Mouse (Mus musculus): ENCODE data around the gene Cntn5. TPM values are rescaled to one million over a fixed set of nuclear protein-coding genes. Genes with fewer than 3 reads are reported as not detected.

The Cntn5 gene
- polyA plus RNA-seq, 1 experiment from 2014 or later, result not detected

GRCm38 (mm10) chr9:9860631-9861030 is 1043.9 kb downstream of the Cntn5 start:
- no peaks in the 10 kb centered on the region for H3K27me3 ChIP-seq
- no peak overlapping the region for H3K4me2 ChIP-seq
- H3K9ac ChIP-seq, result no peak overlapping the region
- H3K4me1 ChIP-seq (replicated peaks), result no peaks in the 10 kb centered on the region
- H3K9me3 ChIP-seq (replicated peaks), result no peaks in the 10 kb centered on the region
- no peak overlapping the region for H3K4me3 ChIP-seq (replicated peaks)
- ATAC-seq (ENCODE audit: low read depth), result no peak
- no peak for DNase-seq
- H3K27ac ChIP-seq, result no peak overlapping the region
- no peaks in the 10 kb centered on the region for H3K36me3 ChIP-seq
- 55% methylated on average over 3 of the region's 3 CpGs for WGBS (ENCODE audit: insufficient replicate concordance)

DNA sequence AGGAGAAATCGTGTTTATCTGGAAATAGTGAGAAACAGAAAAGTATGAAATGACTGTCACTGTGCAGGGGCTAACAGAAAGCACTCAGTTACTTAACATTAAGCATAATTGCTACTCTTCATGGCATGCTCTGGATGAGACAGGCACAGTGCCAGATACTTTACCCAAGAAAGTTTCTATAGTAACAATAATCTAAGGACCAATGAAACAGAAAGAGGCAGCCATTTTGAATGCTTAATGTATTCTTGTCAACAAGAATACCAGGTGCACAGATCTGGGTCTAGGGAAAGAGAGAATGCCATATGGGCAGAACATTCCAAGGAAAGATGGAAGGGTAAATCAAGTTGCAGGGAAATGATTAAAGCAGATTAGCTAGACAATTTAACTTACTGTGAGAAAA is 1045.3 kb downstream of the Cntn5 start:
- DNase-seq, result no peak
- no peak for ATAC-seq (ENCODE audit: low read depth)
- WGBS (ENCODE audit: insufficient replicate concordance), result 27% methylated on average over 1 of the region's 1 CpGs
- H3K9me3 ChIP-seq (replicated peaks), result no peaks in the 10 kb centered on the region
- H3K4me3 ChIP-seq (replicated peaks), result no peak overlapping the region
- no peaks in the 10 kb centered on the region for H3K36me3 ChIP-seq
- no peaks in the 10 kb centered on the region for H3K4me1 ChIP-seq (replicated peaks)
- no peaks in the 10 kb centered on the region for H3K27me3 ChIP-seq
- no peak overlapping the region for H3K9ac ChIP-seq
- no peak overlapping the region for H3K27ac ChIP-seq
- H3K4me2 ChIP-seq, result no peak overlapping the region

- DNase-seq (no peak), ATAC-seq (ENCODE audit: low read depth) (no peak)
- no peaks in the 10 kb centered on the region for H3K4me1 ChIP-seq (replicated peaks)
- H3K36me3 ChIP-seq, result no peaks in the 10 kb centered on the region
- H3K27me3 ChIP-seq, result no peaks in the 10 kb centered on the region
- no peak overlapping the region for H3K4me2 ChIP-seq
- no peaks in the 10 kb centered on the region for H3K9me3 ChIP-seq (replicated peaks)
- 68% methylated on average over 1 of the region's 1 CpGs for WGBS (ENCODE audit: insufficient replicate concordance)
- H3K27ac ChIP-seq, result no peak overlapping the region
- H3K4me3 ChIP-seq (replicated peaks), result no peak overlapping the region
- H3K9ac ChIP-seq, result no peak overlapping the region
Measured at GRCm38 (mm10) chr9:9854791-9855190, 1049.8 kb downstream of the Cntn5 start.

DNA sequence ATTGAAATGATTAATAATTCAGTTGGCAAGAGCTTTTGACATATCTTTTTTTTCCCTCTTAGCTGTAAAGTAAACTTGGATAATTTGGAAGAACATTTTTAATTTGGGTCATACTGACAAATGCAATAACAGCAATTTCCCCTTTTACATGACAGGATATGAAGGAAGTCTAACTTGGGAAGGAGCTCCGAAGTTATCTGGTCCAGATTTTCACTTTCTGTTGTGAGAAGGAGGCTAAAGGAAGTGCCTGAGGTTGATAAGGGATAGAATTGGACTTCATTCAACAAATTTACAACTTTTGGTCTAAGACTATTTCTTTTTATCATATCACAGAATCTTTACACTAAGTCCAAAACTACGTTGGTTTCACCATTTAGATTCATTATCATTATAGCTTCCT is 1074.3 kb downstream of the Cntn5 start:
- 19% methylated on average over 2 of the region's 2 CpGs for WGBS (ENCODE audit: insufficient replicate concordance)
- Histone ChIP-seq H3K27me3 (no peaks in the 10 kb centered on the region), H3K4me3 (replicated peaks) (no peak overlapping the region), H3K4me2 (no peak overlapping the region), H3K4me1 (replicated peaks) (no peaks in the 10 kb centered on the region), H3K27ac (no peak overlapping the region), H3K9me3 (replicated peaks) (no peaks in the 10 kb centered on the region), H3K9ac (no peak overlapping the region), H3K36me3 (no peaks in the 10 kb centered on the region)
- ATAC-seq (ENCODE audit: low read depth) (no peak), DNase-seq (no peak)

DNA sequence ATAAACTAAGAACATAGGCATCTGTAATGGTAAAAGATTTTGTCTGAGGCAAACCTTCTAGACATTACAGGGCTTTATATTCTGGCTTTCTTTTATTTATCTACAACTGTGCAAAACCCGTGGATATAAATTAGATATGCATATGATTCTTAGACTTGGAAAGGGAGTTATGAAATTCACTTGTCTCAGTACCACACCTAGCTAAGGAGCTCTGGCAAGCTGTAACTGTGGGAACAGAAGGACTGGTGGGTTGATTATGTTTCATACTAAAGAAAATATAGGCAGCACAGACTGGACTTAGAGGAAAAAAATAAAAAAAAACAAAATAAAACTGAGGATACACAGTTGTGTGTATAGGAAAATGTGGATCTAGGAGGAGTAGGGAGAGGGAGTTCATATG is 1084.6 kb downstream of the Cntn5 start:
- H3K4me1 ChIP-seq (replicated peaks), result no peaks in the 10 kb centered on the region
- 59% methylated on average over 1 of the region's 1 CpGs for WGBS (ENCODE audit: insufficient replicate concordance)
- no peak overlapping the region for H3K9ac ChIP-seq
- no peak overlapping the region for H3K4me2 ChIP-seq
- H3K27me3 ChIP-seq, result no peaks in the 10 kb centered on the region
- no peak for DNase-seq
- H3K9me3 ChIP-seq (replicated peaks), result no peaks in the 10 kb centered on the region
- no peak for ATAC-seq (ENCODE audit: low read depth)
- H3K36me3 ChIP-seq, result no peaks in the 10 kb centered on the region
- H3K4me3 ChIP-seq (replicated peaks), result no peak overlapping the region
- H3K27ac ChIP-seq, result no peak overlapping the region

DNA sequence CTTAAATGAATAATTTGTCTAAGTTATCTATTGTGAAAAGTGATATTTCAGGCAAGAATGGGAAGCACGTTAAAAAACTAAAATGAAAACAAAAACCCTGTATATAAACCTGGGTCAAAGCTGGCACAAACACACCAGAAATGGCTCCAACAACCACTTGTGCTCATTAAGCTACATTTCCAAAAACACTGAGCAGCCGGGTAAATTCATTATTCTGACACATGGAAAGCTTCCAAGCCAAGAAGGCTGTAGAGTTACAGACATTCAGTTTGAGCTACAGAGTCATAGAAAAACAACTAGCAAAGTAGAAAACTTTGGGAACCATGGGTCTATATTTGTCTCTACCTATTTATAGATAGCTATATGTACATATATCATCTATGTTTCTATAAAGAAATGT is 1087.1 kb downstream of the Cntn5 start:
- H3K4me3 ChIP-seq (replicated peaks), result no peak overlapping the region
- no peak overlapping the region for H3K27ac ChIP-seq
- H3K27me3 ChIP-seq, result no peaks in the 10 kb centered on the region
- no peak for DNase-seq
- no peaks in the 10 kb centered on the region for H3K9me3 ChIP-seq (replicated peaks)
- no peak overlapping the region for H3K4me2 ChIP-seq
- WGBS (ENCODE audit: insufficient replicate concordance), result 58% methylated on average over 2 of the region's 2 CpGs
- no peak for ATAC-seq (ENCODE audit: low read depth)
- H3K4me1 ChIP-seq (replicated peaks), result no peaks in the 10 kb centered on the region
- no peak overlapping the region for H3K9ac ChIP-seq
- no peaks in the 10 kb centered on the region for H3K36me3 ChIP-seq

- ATAC-seq (ENCODE audit: low read depth) (no peak), DNase-seq (no peak)
- Histone ChIP-seq H3K36me3 (no peaks in the 10 kb centered on the region), H3K9me3 (replicated peaks) (no peaks in the 10 kb centered on the region), H3K4me3 (replicated peaks) (no peak overlapping the region), H3K9ac (no peak overlapping the region), H3K4me2 (no peak overlapping the region), H3K27me3 (no peaks in the 10 kb centered on the region), H3K27ac (no peak overlapping the region), H3K4me1 (replicated peaks) (no peaks in the 10 kb centered on the region)
- 65% methylated on average over 2 of the region's 2 CpGs for WGBS (ENCODE audit: insufficient replicate concordance)
Measured at GRCm38 (mm10) chr9:9799546-9799945, 1105.0 kb downstream of the Cntn5 start.

GRCm38 (mm10) chr9:9783680-9784079 is 1120.9 kb downstream of the Cntn5 start:
- Histone ChIP-seq H3K27me3 (no peaks in the 10 kb centered on the region), H3K4me2 (no peak overlapping the region), H3K4me1 (replicated peaks) (no peaks in the 10 kb centered on the region), H3K27ac (no peak overlapping the region), H3K4me3 (replicated peaks) (no peak overlapping the region), H3K9me3 (replicated peaks) (no peaks in the 10 kb centered on the region), H3K36me3 (no peaks in the 10 kb centered on the region), H3K9ac (no peak overlapping the region)
- DNase-seq, result no peak
- WGBS (ENCODE audit: insufficient replicate concordance), result 30% methylated on average over 3 of the region's 3 CpGs
- no peak for ATAC-seq (ENCODE audit: low read depth)

DNA sequence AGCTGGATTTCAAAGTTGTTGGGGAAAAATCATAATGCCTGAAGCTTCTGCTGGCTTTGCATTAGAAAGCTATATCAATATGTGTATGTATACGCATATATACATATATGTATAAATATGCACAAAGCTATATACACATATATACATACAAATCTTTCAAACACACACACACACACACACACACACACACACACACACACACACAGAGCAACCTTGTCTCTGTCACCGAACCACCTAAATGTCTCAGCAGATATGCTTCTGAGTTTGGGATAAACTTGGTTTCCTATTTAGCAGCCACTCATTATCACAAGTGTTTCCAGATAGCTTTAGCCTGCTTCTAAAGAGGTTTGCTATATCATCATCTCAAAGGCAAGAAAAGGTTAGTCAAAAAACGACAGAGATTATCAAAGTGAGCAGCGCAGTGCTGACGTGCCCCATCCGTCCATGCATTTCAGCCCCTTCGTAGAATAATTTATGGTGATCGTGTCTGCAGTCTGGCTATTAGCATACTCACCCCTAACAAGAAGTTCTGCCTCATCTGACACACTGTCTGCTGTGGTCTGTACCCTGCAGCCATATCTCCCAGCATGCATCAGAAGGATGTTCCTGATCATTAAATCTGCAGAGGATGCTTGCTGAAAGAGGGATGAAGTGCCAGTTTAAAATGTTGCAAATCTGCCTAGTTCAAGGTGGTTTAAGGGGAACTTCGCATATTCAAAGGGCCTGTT is 1123.3 kb downstream of the Cntn5 start:
- Histone ChIP-seq H3K27me3 (no peaks in the 10 kb centered on the region), H3K4me3 (replicated peaks) (no peak overlapping the region), H3K27ac (no peak overlapping the region), H3K4me1 (replicated peaks) (no peaks in the 10 kb centered on the region), H3K9ac (no peak overlapping the region), H3K36me3 (no peaks in the 10 kb centered on the region), H3K4me2 (no peak overlapping the region), H3K9me3 (replicated peaks) (no peaks in the 10 kb centered on the region)
- no peak for DNase-seq
- ATAC-seq (ENCODE audit: low read depth), result no peak
- WGBS (ENCODE audit: insufficient replicate concordance), result 61% methylated on average over 9 of the region's 9 CpGs

DNA sequence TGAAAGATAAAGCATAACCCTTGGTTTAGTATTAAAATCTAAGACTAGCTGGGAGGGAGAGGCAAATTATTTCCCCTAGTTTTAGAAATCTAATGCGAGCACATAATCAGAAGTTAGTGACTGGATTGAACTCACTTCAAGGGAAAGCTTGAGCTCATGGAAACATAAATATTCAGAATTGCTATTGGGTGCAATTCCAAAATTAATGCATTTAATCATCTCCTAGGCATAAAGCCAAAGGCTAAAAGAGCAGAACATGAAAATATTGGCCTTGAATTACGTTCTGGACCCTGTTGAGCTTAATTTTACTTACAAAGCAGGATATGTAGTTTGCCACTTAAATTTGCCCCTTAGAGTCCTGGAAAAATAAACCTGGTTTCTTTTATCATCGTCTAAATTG is 1124.9 kb downstream of the Cntn5 start:
- Histone ChIP-seq H3K4me2 (no peak overlapping the region), H3K27ac (no peak overlapping the region), H3K27me3 (no peaks in the 10 kb centered on the region), H3K4me1 (replicated peaks) (no peaks in the 10 kb centered on the region), H3K36me3 (no peaks in the 10 kb centered on the region), H3K9ac (no peak overlapping the region), H3K4me3 (replicated peaks) (no peak overlapping the region), H3K9me3 (replicated peaks) (no peaks in the 10 kb centered on the region)
- WGBS (ENCODE audit: insufficient replicate concordance), result 47% methylated on average over 3 of the region's 3 CpGs
- no peak for ATAC-seq (ENCODE audit: low read depth)
- no peak for DNase-seq

- Histone ChIP-seq H3K4me3 (replicated peaks) (no peak overlapping the region), H3K36me3 (no peaks in the 10 kb centered on the region), H3K9me3 (replicated peaks) (no peaks in the 10 kb centered on the region), H3K4me2 (no peak overlapping the region), H3K9ac (no peak overlapping the region), H3K27ac (no peak overlapping the region), H3K27me3 (no peaks in the 10 kb centered on the region), H3K4me1 (replicated peaks) (no peaks in the 10 kb centered on the region)
- ATAC-seq (ENCODE audit: low read depth) (no peak), DNase-seq (no peak)
- WGBS (ENCODE audit: insufficient replicate concordance), result 49% methylated on average over 2 of the region's 2 CpGs
Measured at GRCm38 (mm10) chr9:9770777-9771176, 1133.8 kb downstream of the Cntn5 start.

- no peaks in the 10 kb centered on the region for H3K36me3 ChIP-seq
- no peaks in the 10 kb centered on the region for H3K27me3 ChIP-seq
- H3K4me1 ChIP-seq (replicated peaks), result no peaks in the 10 kb centered on the region
- H3K4me3 ChIP-seq (replicated peaks), result no peak overlapping the region
- H3K9me3 ChIP-seq (replicated peaks), result no peaks in the 10 kb centered on the region
- H3K27ac ChIP-seq, result no peak overlapping the region
- ATAC-seq (ENCODE audit: low read depth) (no peak), DNase-seq (no peak)
- no peak overlapping the region for H3K4me2 ChIP-seq
- no peak overlapping the region for H3K9ac ChIP-seq
Measured at GRCm38 (mm10) chr9:9769659-9770058, 1134.9 kb downstream of the Cntn5 start.
